Mouse (Mus musculus): ENCODE results near the gene Gm42420. TPM values are rescaled to one million over a fixed set of nuclear protein-coding genes. Genes with fewer than 3 reads are reported as not detected.
A peak's percentile ranks its signal among the peaks of the same experiment; 100 is the strongest.

The Gm42420 gene
- total and polyA plus RNA-seq, 2 experiments from 2014 or later = 1.5 TPM; not detected in 1

DNA sequence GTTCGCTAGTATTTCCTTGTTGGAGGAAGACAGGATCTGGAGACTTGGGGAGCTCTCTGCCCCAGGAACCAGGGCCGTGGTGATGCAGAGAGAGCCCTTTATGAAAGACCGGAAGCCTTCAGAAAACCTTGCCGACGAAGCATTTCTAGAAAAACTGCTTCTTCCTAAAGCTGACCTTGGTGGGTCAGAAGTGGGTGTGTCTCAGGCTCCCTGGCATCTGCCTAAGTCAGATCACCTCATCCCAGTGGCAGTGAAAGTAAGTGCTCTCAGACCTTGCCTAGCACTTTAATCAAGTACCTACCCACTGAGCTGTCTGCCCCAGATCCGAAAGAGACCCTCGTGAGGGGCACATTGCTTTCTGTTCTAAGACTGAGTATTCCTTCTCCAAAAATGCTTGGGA is 10.6 kb upstream of the Gm42420 start:
- WGBS = 71% methylated on average over 7 of the region's 7 CpGs
- Histone ChIP-seq H3K27ac (ENCODE audit: low read depth, low read length) (peak overlapping the region; percentile 95), H3K36me3 (ENCODE audit: insufficient read depth, low read length) (peaks cover 21% of the 10 kb centered on the region), H3K27me3 (ENCODE audit: insufficient read depth, low read length) (no peaks in the 10 kb centered on the region), H3K4me2 (ENCODE audit: low read depth, low read length, poor library complexity, severe bottlenecking) (peak overlapping the region; percentile 92), H3K4me3 (ENCODE audit: low read depth, low read length) (peak overlapping the region; percentile 80), H3K4me1 (ENCODE audit: insufficient read depth, low read length) (peaks cover 10% of the 10 kb centered on the region), H3K9me3 (ENCODE audit: low read length) (no peaks in the 10 kb centered on the region), H3K9ac (replicated peaks; ENCODE audit: low read length, poor library complexity, severe bottlenecking) (peak overlapping the region; percentile 96; the same call in 1 of the 2 replicates)
- TF ChIP-seq CTCF (IDR thresholded peaks at IDR 0.05) = no peak
- ATAC-seq (ENCODE audit: low FRiP score) = no peak
- no peak for DNase-seq (ENCODE audit: low spot score)

GRCm38 (mm10) chr6:39579552-39579951 is 6.0 kb upstream of the Gm42420 start:
- Histone ChIP-seq H3K9me3 (ENCODE audit: low read length) (no peaks in the 10 kb centered on the region), H3K4me2 (ENCODE audit: low read depth, low read length, poor library complexity, severe bottlenecking) (no peak overlapping the region), H3K9ac (replicated peaks; ENCODE audit: low read length, poor library complexity, severe bottlenecking) (no peak overlapping the region), H3K4me1 (ENCODE audit: insufficient read depth, low read length) (peaks cover 7% of the 10 kb centered on the region), H3K4me3 (ENCODE audit: low read depth, low read length) (no peak overlapping the region), H3K27ac (ENCODE audit: low read depth, low read length) (no peak overlapping the region), H3K36me3 (ENCODE audit: insufficient read depth, low read length) (peaks cover 58% of the 10 kb centered on the region), H3K27me3 (ENCODE audit: insufficient read depth, low read length) (no peaks in the 10 kb centered on the region)
- TF ChIP-seq CTCF (IDR thresholded peaks at IDR 0.05) = no peak
- DNase-seq (ENCODE audit: low spot score) = no peak
- 94% methylated on average over 7 of the region's 7 CpGs for WGBS
- ATAC-seq (ENCODE audit: low FRiP score) = no peak

DNA sequence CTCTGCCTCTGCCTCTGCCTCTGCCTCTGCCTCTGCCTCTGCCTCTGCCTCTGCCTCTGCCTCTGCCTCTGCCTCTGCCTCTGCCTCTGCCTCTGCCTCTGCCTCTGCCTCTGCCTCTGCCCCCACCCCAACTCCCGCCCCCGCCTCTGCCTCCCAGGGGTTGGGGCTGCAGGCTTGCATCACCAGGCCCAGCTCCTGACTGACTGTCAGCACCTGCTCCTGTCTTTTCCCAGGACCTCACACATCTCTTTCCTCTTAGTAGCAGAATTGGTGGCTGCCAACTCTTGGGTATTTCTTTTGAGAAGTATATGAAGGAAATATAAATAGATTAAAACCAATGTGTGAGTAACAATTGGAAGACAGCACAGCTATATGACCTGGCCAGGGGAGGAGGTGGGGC is 5.0 kb upstream of the Gm42420 start:
- H3K4me3 ChIP-seq (ENCODE audit: low read depth, low read length) = no peak overlapping the region
- TF ChIP-seq CTCF (IDR thresholded peaks at IDR 0.05) = no peak
- no peaks in the 10 kb centered on the region for H3K4me1 ChIP-seq (ENCODE audit: insufficient read depth, low read length)
- WGBS = 90% methylated on average over 2 of the region's 2 CpGs
- H3K9ac ChIP-seq (replicated peaks; ENCODE audit: low read length, poor library complexity, severe bottlenecking) = no peak overlapping the region
- no peaks in the 10 kb centered on the region for H3K9me3 ChIP-seq (ENCODE audit: low read length)
- H3K27ac ChIP-seq (ENCODE audit: low read depth, low read length) = no peak overlapping the region
- no peak for DNase-seq (ENCODE audit: low spot score)
- no peaks in the 10 kb centered on the region for H3K27me3 ChIP-seq (ENCODE audit: insufficient read depth, low read length)
- ATAC-seq (ENCODE audit: low FRiP score) = no peak
- H3K36me3 ChIP-seq (ENCODE audit: insufficient read depth, low read length) = peaks cover 62% of the 10 kb centered on the region
- H3K4me2 ChIP-seq (ENCODE audit: low read depth, low read length, poor library complexity, severe bottlenecking) = no peak overlapping the region

- 84% methylated on average over 7 of the region's 7 CpGs for whole genome bisulfite sequencing
- H3K27ac ChIP-seq (ENCODE audit: low read depth, low read length) = no peak overlapping the region
- no peak overlapping the region for H3K4me3 ChIP-seq (ENCODE audit: low read depth, low read length)
- H3K27me3 ChIP-seq (ENCODE audit: insufficient read depth, low read length) = no peaks in the 10 kb centered on the region
- ATAC-seq (ENCODE audit: low FRiP score) (no peak), DNase-seq (ENCODE audit: low spot score) (no peak)
- H3K4me2 ChIP-seq (ENCODE audit: low read depth, low read length, poor library complexity, severe bottlenecking) = no peak overlapping the region
- H3K9me3 ChIP-seq (ENCODE audit: low read length) = no peaks in the 10 kb centered on the region
- no peak for TF ChIP-seq CTCF (IDR thresholded peaks at IDR 0.05)
- H3K36me3 ChIP-seq (ENCODE audit: insufficient read depth, low read length) = peaks cover 69% of the 10 kb centered on the region
- H3K9ac ChIP-seq (replicated peaks; ENCODE audit: low read length, poor library complexity, severe bottlenecking) = no peak overlapping the region
- no peaks in the 10 kb centered on the region for H3K4me1 ChIP-seq (ENCODE audit: insufficient read depth, low read length)
These were observed 4.3 kb upstream of the Gm42420 start for GRCm38 (mm10) chr6:39581087-39581784.

DNA sequence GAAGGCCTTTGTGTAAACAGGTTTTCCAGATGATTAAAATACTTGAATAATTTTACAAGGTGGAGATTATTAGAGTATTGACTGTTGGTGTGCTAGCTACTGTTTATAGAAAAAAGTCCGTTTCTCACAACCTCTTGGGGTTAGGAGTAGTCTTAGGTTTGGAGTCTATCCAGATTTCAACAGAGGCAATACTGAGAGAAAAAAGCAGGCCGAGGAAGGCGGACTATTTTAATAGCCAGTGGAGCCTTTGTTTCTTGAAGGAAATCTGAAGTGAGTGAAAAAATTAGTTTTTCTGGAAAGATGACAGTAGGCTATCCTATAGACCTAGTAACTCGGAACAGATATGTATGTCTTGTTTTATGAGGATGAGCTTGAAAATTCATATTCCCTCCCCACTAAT is 5.9 kb downstream of the Gm42420 start:
- 95% methylated on average over 4 of the region's 4 CpGs for WGBS
- ATAC-seq (ENCODE audit: low FRiP score) = no peak
- H3K4me2 ChIP-seq (ENCODE audit: low read depth, low read length, poor library complexity, severe bottlenecking) = no peak overlapping the region
- H3K27me3 ChIP-seq (ENCODE audit: insufficient read depth, low read length) = no peaks in the 10 kb centered on the region
- peaks cover 6% of the 10 kb centered on the region; the same call in 1 of the 2 replicates for H3K4me1 ChIP-seq (ENCODE audit: insufficient read depth, low read length)
- H3K27ac ChIP-seq (ENCODE audit: low read depth, low read length) = 0 out of 2 replicates have a peak overlapping the region, but pooled peaks have one; percentile 89
- TF ChIP-seq CTCF (IDR thresholded peaks at IDR 0.05) = no peak
- H3K4me3 ChIP-seq (ENCODE audit: low read depth, low read length) = no peak overlapping the region
- no peak overlapping the region for H3K9ac ChIP-seq (replicated peaks; ENCODE audit: low read length, poor library complexity, severe bottlenecking)
- H3K36me3 ChIP-seq (ENCODE audit: insufficient read depth, low read length) = peaks cover 30% of the 10 kb centered on the region
- DNase-seq (ENCODE audit: low spot score) = no peak
- H3K9me3 ChIP-seq (ENCODE audit: low read length) = no peaks in the 10 kb centered on the region

DNA sequence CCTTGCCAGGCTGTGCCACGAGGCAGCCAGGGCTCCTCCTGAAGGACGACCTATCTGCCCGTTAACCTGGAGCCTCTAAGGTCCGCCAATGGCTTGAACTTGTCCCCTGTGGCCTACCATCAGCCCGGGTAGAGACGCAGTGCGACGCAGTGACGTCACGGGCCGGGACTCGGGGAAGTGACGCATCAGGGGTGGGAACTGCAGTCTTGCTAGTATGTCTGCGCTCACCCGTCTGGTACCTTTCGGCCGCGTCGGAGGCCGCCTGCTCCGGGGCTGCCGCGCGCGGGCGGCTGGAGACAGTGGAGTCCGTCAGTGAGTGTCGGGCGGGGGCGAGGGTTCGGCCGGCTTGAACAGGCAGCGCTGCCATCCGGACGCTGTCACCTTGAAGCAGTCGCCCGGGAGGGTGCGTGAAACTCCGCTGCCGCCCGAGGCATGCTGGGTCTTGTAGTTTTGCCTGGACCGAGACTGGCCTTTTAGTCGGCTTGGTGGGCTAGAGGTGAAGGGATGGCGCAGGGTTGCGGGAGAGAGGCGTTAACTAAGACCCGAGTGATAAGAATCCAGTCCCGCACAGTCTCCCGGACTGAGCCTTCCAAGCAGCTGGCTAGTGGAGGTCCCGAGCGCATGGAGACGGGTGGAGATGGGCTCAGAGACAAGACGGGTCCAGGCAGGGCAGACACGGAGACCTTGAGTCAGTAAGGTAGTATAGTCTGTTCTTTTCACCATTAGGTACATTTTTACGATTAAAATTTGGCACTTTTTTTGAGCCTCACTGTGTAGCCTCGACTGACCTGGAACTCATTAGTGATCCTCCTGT is 7.1 kb downstream of the Gm42420 start, which contains the start of gene Ndufb2:
Gene Ndufb2, plus strand, starts transcription at position 174 of the 814 bp plus-strand sequence.
- Histone ChIP-seq H3K27me3 (ENCODE audit: insufficient read depth, low read length) (no peaks in the 10 kb centered on the region), H3K4me1 (ENCODE audit: insufficient read depth, low read length) (peaks cover 6% of the 10 kb centered on the region; the same call in 1 of the 2 replicates), H3K27ac (ENCODE audit: low read depth, low read length) (peak within 1 kb of the TSS; percentile 89), H3K36me3 (ENCODE audit: insufficient read depth, low read length) (peaks cover 23% of the 10 kb centered on the region), H3K4me2 (ENCODE audit: low read depth, low read length, poor library complexity, severe bottlenecking) (peak within 1 kb of the TSS; percentile 58), H3K9ac (replicated peaks; ENCODE audit: low read length, poor library complexity, severe bottlenecking) (peak within 1 kb of the TSS; percentile 77), H3K4me3 (ENCODE audit: low read depth, low read length) (peak within 1 kb of the TSS; percentile 58), H3K9me3 (ENCODE audit: low read length) (no peaks in the 10 kb centered on the region)
- peak; percentile 97 for DNase-seq (ENCODE audit: low spot score)
- under 1% methylated on average over 56 of the region's 56 CpGs for WGBS
- TF ChIP-seq CTCF (IDR thresholded peaks at IDR 0.05) = 0 out of 2 replicates have a peak, but pooled peaks have one; percentile 1
- peak; percentile 97 for ATAC-seq (ENCODE audit: low FRiP score)
